Mouse (Mus musculus) heart, adult 2 months (tissue): ENCODE measurements around the gene Ccnf.

Experiments
- CTCF ChIP-seq: fragments of 200-600 bp; IDR thresholded peaks from 2 replicates; pipeline ENCODE4 v1.8.1; 2022; ENCODE audit warnings: antibody characterized with exemption, mild to moderate bottlenecking, moderate library complexity
- EP300 ChIP-seq: fragments of 200-500 bp; IDR thresholded peaks from 2 replicates; pipeline ENCODE4 v1.6.1; 2011; ENCODE audit warnings: low read depth, low read length, control low read depth; ENCODE audit not compliant: insufficient read depth
- POLR2A ChIP-seq: fragments of 200-500 bp; IDR thresholded peaks from 2 replicates; pipeline ENCODE4 v1.6.1; 2011; ENCODE audit warnings: mild to moderate bottlenecking, low read depth, low read length, control low read depth; ENCODE audit not compliant: insufficient read depth

DNA sequence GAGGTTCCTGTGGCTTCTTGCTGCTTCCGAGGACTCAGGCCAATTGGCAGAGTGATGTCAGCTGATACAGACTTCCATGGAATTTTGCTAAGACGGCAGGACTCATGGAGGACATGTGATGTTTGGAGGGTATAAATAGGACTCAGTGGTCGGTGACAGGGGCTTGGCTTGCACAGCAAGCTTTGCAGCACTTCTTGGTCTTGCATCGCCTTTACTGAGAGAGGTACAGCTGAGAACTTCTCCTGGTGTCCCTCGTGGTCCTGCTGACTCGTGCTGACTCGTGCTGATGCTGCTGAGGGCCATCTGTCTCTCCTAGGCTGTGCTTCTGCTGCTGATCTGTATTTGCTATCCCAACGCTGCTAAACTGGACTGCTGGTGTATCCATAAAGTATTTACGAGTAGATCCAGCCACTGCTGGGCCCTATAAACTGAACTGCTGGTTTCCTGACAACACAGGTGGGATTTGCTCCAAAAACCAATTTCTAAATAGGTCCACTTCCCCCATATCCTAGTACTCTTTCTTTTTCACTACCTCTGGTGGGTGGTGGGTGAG, 32.1 kb upstream of the Ccnf start:
- TF ChIP-seq CTCF = no peak
- TF ChIP-seq EP300 = no peak
- no peak for TF ChIP-seq POLR2A
